Mouse (Mus musculus): ENCODE data around the gene Hist1h4n. TPM values are rescaled to one million over a fixed set of nuclear protein-coding genes. Genes with fewer than 3 reads are reported as not detected.
"Not testable (repeated sequence)": the region's sequence is repeated elsewhere in the genome, so short reads cannot be mapped to it uniquely, and the experiment has no call there.

The Hist1h4n gene
- total and polyA plus RNA-seq, 2 experiments from 2014 or later = 1.7 to 1,972 TPM

DNA sequence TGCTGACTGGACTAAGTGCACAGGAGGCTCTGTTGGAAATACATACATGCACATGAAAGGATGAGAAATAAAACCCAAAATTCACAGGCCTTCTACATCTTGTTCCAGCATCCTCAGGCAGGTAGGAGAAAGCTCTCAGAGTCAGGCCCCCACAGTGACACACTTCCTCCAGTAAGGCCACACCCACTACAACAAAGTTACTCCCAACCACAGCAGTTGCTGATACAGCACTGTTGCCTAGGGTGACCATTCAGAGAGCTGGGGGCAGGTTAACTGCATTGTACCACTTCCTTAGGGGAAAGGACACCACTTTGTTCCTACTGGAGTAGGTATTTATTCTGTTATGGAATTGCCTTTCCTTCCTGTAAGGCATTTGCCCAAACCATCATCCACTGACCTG is 34.8 kb downstream of the Hist1h4n start:
- H3K9ac ChIP-seq (replicated peaks; ENCODE audit: low read length, poor library complexity, severe bottlenecking); DNase-seq (ENCODE audit: low spot score); H3K4me3 ChIP-seq (ENCODE audit: low read depth, low read length); H3K36me3 ChIP-seq (ENCODE audit: insufficient read depth, low read length); H3K27ac ChIP-seq (ENCODE audit: low read depth, low read length); H3K9me3 ChIP-seq (ENCODE audit: low read length); H3K4me1 ChIP-seq (ENCODE audit: insufficient read depth, low read length); H3K4me2 ChIP-seq (ENCODE audit: low read depth, low read length, poor library complexity, severe bottlenecking); ATAC-seq (ENCODE audit: low FRiP score); H3K27me3 ChIP-seq (ENCODE audit: insufficient read depth, low read length): not testable (repeated sequence)

GRCm38 (mm10) chr13:21795584-21795983 is 36.4 kb downstream of the Hist1h4n start:
- WGBS = 94% methylated on average over 7 of the region's 7 CpGs
- H3K9ac ChIP-seq (replicated peaks; ENCODE audit: low read length, poor library complexity, severe bottlenecking) = no peak overlapping the region
- DNase-seq (ENCODE audit: low spot score) (no peak), ATAC-seq (ENCODE audit: low FRiP score) (no peak)
- no peak overlapping the region for H3K4me3 ChIP-seq (ENCODE audit: low read depth, low read length)
- no peak overlapping the region for H3K4me2 ChIP-seq (ENCODE audit: low read depth, low read length, poor library complexity, severe bottlenecking)
- no peaks in the 10 kb centered on the region for H3K27me3 ChIP-seq (ENCODE audit: insufficient read depth, low read length)
- TF ChIP-seq CTCF (IDR thresholded peaks at IDR 0.05) = no peak
- H3K27ac ChIP-seq (ENCODE audit: low read depth, low read length) = no peak overlapping the region
- no peaks in the 10 kb centered on the region for H3K36me3 ChIP-seq (ENCODE audit: insufficient read depth, low read length)
- no peaks in the 10 kb centered on the region for H3K4me1 ChIP-seq (ENCODE audit: insufficient read depth, low read length)
- no peaks in the 10 kb centered on the region for H3K9me3 ChIP-seq (ENCODE audit: low read length)

GRCm38 (mm10) chr13:21790601-21791283 is 41.3 kb downstream of the Hist1h4n start:
- Histone ChIP-seq H3K4me1 (ENCODE audit: insufficient read depth, low read length) (no peaks in the 10 kb centered on the region), H3K36me3 (ENCODE audit: insufficient read depth, low read length) (no peaks in the 10 kb centered on the region), H3K9me3 (ENCODE audit: low read length) (no peaks in the 10 kb centered on the region), H3K27ac (ENCODE audit: low read depth, low read length) (no peak overlapping the region), H3K4me3 (ENCODE audit: low read depth, low read length) (no peak overlapping the region), H3K27me3 (ENCODE audit: insufficient read depth, low read length) (no peaks in the 10 kb centered on the region), H3K9ac (replicated peaks; ENCODE audit: low read length, poor library complexity, severe bottlenecking) (peak overlapping the region; percentile 36; the same call in 1 of the 2 replicates), H3K4me2 (ENCODE audit: low read depth, low read length, poor library complexity, severe bottlenecking) (peak overlapping the region; percentile 29)
- TF ChIP-seq CTCF (IDR thresholded peaks at IDR 0.05) = no peak
- 6% methylated on average over 16 of the region's 18 CpGs for WGBS
- no peak for ATAC-seq (ENCODE audit: low FRiP score)
- no peak for DNase-seq (ENCODE audit: low spot score)

DNA sequence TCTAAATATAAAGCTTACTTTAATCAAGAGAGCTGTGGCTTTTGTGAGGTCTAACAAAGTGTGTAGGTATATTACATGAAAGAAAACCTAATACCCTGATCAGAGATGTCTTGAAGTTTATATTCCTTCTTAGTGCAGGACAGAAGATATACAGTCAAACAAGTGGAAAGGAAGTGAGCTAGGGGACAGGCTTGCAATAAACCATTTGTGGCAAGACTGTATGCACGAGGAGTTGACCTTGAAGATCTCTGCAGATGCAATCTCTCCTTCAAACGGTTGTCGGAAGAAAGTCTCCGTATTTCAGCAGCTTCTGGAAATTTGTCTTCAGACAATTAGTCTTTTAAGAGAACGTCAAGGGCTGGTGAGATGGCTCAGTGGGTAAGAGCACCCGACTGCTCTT is 42.1 kb downstream of the Hist1h4n start:
- Histone ChIP-seq H3K4me3 (ENCODE audit: low read depth, low read length) (no peak overlapping the region), H3K4me2 (ENCODE audit: low read depth, low read length, poor library complexity, severe bottlenecking) (no peak overlapping the region), H3K27ac (ENCODE audit: low read depth, low read length) (no peak overlapping the region), H3K36me3 (ENCODE audit: insufficient read depth, low read length) (no peaks in the 10 kb centered on the region), H3K9ac (replicated peaks; ENCODE audit: low read length, poor library complexity, severe bottlenecking) (no peak overlapping the region), H3K27me3 (ENCODE audit: insufficient read depth, low read length) (no peaks in the 10 kb centered on the region), H3K9me3 (ENCODE audit: low read length) (no peaks in the 10 kb centered on the region), H3K4me1 (ENCODE audit: insufficient read depth, low read length) (no peaks in the 10 kb centered on the region)
- TF ChIP-seq CTCF (IDR thresholded peaks at IDR 0.05) = no peak
- 75% methylated on average over 6 of the region's 6 CpGs for WGBS
- ATAC-seq (ENCODE audit: low FRiP score) = no peak
- DNase-seq (ENCODE audit: low spot score) = no peak

DNA sequence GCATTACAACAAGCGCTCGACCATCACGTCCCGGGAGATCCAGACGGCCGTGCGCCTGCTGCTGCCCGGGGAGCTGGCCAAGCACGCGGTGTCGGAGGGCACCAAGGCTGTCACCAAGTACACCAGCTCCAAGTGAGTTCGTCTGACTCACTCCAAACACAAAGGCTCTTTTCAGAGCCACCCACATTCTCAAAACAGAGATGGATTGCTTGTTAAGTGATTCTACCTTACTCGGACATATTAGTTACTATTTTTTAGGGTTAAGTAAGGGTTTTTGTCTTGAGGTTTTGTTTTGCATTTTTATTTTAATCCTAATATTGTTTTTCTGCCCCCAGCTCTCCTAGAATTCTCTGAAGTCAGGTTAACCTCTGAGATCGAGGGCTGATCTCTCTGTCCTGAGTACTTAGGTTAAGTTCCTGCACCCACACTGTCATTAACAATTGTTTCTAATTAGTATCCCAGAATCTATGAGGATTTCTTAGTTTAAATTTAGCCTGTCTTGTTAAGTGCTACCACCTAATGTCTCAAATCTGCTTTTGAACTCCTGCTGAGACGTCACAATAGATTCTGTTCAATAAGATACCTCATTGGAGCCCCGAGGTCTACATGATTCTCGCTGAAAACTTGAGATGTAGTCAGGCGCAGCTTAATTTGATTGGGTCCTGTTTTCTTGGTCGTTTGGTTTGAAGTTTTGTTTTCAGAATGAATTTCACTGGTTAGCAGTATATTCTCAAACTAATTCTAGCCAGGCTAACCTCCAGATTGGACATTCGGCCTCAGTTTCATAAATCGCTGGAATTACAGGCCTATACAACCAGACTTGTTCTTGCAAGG is 44.0 kb downstream of the Hist1h4n start:
- no peak overlapping the region for H3K9ac ChIP-seq (replicated peaks; ENCODE audit: low read length, poor library complexity, severe bottlenecking)
- H3K27ac ChIP-seq (ENCODE audit: low read depth, low read length) = no peak overlapping the region
- no peak for TF ChIP-seq CTCF (IDR thresholded peaks at IDR 0.05)
- ATAC-seq (ENCODE audit: low FRiP score) (peak; percentile 24), DNase-seq (ENCODE audit: low spot score) (no peak)
- H3K36me3 ChIP-seq (ENCODE audit: insufficient read depth, low read length) = no peaks in the 10 kb centered on the region
- peak overlapping the region; percentile 52 for H3K4me2 ChIP-seq (ENCODE audit: low read depth, low read length, poor library complexity, severe bottlenecking)
- no peaks in the 10 kb centered on the region for H3K9me3 ChIP-seq (ENCODE audit: low read length)
- H3K27me3 ChIP-seq (ENCODE audit: insufficient read depth, low read length) = no peaks in the 10 kb centered on the region
- peak overlapping the region; percentile 36 for H3K4me3 ChIP-seq (ENCODE audit: low read depth, low read length)
- H3K4me1 ChIP-seq (ENCODE audit: insufficient read depth, low read length) = peaks cover 4% of the 10 kb centered on the region; the same call in 1 of the 2 replicates
- WGBS = 14% methylated on average over 13 of the region's 21 CpGs

DNA sequence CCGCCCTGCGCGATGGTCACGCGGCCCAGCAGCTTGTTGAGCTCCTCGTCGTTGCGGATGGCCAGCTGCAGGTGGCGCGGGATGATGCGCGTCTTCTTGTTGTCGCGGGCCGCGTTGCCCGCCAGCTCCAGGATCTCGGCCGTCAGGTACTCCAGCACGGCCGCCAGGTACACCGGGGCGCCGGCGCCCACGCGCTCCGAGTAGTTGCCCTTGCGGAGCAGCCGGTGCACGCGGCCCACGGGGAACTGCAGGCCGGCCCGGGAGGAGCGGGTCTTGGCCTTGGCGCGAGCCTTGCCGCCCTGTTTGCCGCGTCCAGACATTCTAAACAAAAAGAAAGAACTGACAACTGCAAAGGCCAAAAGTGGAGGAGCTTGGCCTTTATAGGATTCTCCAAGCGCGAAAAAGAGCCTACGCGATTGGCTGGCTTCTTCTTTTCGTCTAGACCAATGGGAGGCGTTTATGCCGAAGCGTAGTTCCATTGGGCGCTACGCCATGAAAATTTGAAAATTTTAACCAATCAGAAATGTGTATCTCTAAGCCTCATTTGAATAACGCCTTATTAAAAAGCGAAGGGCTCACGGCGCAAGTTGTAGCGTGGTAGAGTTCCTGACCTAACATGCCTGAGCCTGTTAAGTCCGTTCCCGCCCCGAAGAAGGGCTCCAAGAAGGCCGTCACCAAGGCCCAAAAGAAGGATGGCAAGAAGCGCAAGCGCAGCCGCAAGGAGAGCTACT is 44.9 kb downstream of the Hist1h4n start, which contains the start of the genes Hist1h2an and Hist1h2bp:
Hist1h2an (minus strand) TSS at position 320 of the 731 bp plus-strand sequence.
Hist1h2bp (plus strand) TSS at position 563 of the 731 bp plus-strand sequence.
- ATAC-seq (ENCODE audit: low FRiP score) = peak; percentile 94
- H3K27ac ChIP-seq (ENCODE audit: low read depth, low read length); H3K4me1 ChIP-seq (ENCODE audit: insufficient read depth, low read length); H3K36me3 ChIP-seq (ENCODE audit: insufficient read depth, low read length); H3K9ac ChIP-seq (replicated peaks; ENCODE audit: low read length, poor library complexity, severe bottlenecking); H3K27me3 ChIP-seq (ENCODE audit: insufficient read depth, low read length); H3K9me3 ChIP-seq (ENCODE audit: low read length): not testable (repeated sequence)
- Histone ChIP-seq H3K4me2 (ENCODE audit: low read depth, low read length, poor library complexity, severe bottlenecking) (peak within 1 kb of the TSS; percentile 52), H3K4me3 (ENCODE audit: low read depth, low read length) (peak within 1 kb of the TSS; percentile 36)
- DNase-seq (ENCODE audit: low spot score) = peak; percentile 100
- WGBS = 1% methylated on average over 33 of the region's 63 CpGs

All from midbrain, postnatal 0 days (tissue).